32 mouse cellular contexts compared by ENCODE assay signal in the genomic region with DNA sequence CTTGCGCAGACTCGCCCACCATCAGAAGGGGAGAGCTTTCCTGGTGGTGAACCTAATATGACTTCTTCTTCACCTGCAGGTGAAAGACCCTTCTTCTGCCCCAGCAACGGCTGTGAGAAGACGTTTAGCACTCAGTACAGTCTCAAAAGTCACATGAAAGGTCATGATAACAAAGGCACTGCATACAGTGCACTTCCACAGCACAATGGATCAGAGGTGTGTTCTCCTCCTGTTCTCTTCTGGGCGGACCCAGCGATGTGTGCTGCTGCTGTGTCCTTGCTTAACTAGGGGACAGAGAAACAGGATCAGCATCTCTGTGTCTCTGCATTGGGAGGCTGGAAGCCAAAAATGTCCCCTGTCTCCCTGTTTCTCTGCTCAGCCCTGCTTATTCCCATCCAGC. TPM values are rescaled to one million over a fixed set of nuclear protein-coding genes. Genes with fewer than 3 reads are reported as not detected.
"Had no signal": no experiment of that assay in that cellular context is flagged by ENCODE, and none has a peak within 500 bp of the region (broad histone marks: within the 10 kb centered on the region; RNA-seq: fewer than 3 reads in every experiment).

No protein-coding gene starts in this region.

- H3K4me3 ChIP-seq: heart, adult 2 months; heart, embryonic 12.5 days; hindbrain, embryonic 10.5 days; hindbrain, embryonic 12.5 days; intestine, embryonic 15.5 days; kidney, embryonic 15.5 days; limb, embryonic 13.5 days; limb, embryonic 15.5 days; liver, embryonic 12.5 days had no signal

- H3K27me3 ChIP-seq: heart, embryonic 12.5 days; hindbrain, embryonic 12.5 days; intestine, embryonic 15.5 days; kidney, embryonic 15.5 days; limb, embryonic 13.5 days; limb, embryonic 15.5 days; liver, embryonic 12.5 days had no signal

- H3K9me3 ChIP-seq: heart, embryonic 12.5 days; hindbrain, embryonic 10.5 days; hindbrain, embryonic 12.5 days; intestine, embryonic 15.5 days; kidney, embryonic 15.5 days; limb, embryonic 13.5 days; limb, embryonic 15.5 days; liver, embryonic 12.5 days had no signal

- DNase-seq: gastrocnemius, postnatal 14 days; gastrocnemius, postnatal 36 days; heart, adult 11 months; heart, adult 2 months; heart, postnatal 10 days; heart, postnatal 4 days; kidney, adult 18-20 months; kidney, adult 8-10 months; kidney, postnatal 14 days; kidney, postnatal 36 days; layer of hippocampus, adult 9-11 months; layer of hippocampus, postnatal 36 days; left cerebral cortex, postnatal 4 days had no signal

- H3K27ac ChIP-seq: heart, adult 2 months; hindbrain, embryonic 10.5 days; hindbrain, embryonic 12.5 days; hindbrain, embryonic 14.5 days; intestine, embryonic 15.5 days; kidney, embryonic 15.5 days; kidney, postnatal 0 days; limb, embryonic 13.5 days; limb, embryonic 15.5 days; liver, embryonic 12.5 days; liver, embryonic 14.5 days had no signal

- ATAC-seq: hindbrain, embryonic 16.5 days; inflammation-experienced regulatory T-cells, adult 6 months; intestine, embryonic 15.5 days; intestine, postnatal 0 days; liver, embryonic 12.5 days had no signal

- H3K9ac ChIP-seq: heart, embryonic 12.5 days; hindbrain, embryonic 12.5 days; hindbrain, embryonic 14.5 days; intestine, embryonic 15.5 days; kidney, embryonic 15.5 days; limb, embryonic 13.5 days; limb, embryonic 15.5 days; liver, embryonic 12.5 days; liver, embryonic 14.5 days had no signal

- H3K4me2 ChIP-seq: heart, embryonic 12.5 days; hindbrain, embryonic 12.5 days; hindbrain, embryonic 14.5 days; intestine, embryonic 15.5 days; kidney, embryonic 15.5 days; limb, embryonic 13.5 days; limb, embryonic 15.5 days; liver, embryonic 12.5 days had no signal

- H3K4me1 ChIP-seq: hindbrain, embryonic 10.5 days; hindbrain, embryonic 12.5 days; intestine, embryonic 15.5 days; kidney, embryonic 15.5 days; limb, embryonic 13.5 days; limb, embryonic 15.5 days; liver, embryonic 12.5 days had no signal

RNA-seq across cellular contexts. Expression of a gene that starts 37.0 kb away (rescaled TPM):
- polyA plus RNA-seq: liver, adult 2 months had no signal

RNA-seq across cellular contexts. Expression of a gene that starts 55.7 kb away (rescaled TPM):
- total RNA-seq: gastrocnemius, adult 8-10 months; gastrocnemius, postnatal 14 days; gastrocnemius, postnatal 36 days; heart, adult 2 months; heart, postnatal 10 days; heart, postnatal 25 days; heart, postnatal 4 days; liver, adult 2 months had no signal
- polyA plus RNA-seq: heart, embryonic 12.5 days; heart, embryonic 14.5 days; inflammation-experienced regulatory T-cells, adult 6 months; kidney, postnatal 0 days; liver, adult 2 months; liver, embryonic 14.5 days; liver, embryonic 16.5 days had no signal
